Mouse (Mus musculus): ENCODE measurements around the gene Fut11. TPM values are rescaled to one million over a fixed set of nuclear protein-coding genes. Genes with fewer than 3 reads are reported as not detected.

Gene Fut11
- polyA plus RNA-seq (2015; fragmentation: Nextera tagmentation; extraction: Ambion mirVana) = 21.6 and 22.4 TPM in 2 replicates

DNA sequence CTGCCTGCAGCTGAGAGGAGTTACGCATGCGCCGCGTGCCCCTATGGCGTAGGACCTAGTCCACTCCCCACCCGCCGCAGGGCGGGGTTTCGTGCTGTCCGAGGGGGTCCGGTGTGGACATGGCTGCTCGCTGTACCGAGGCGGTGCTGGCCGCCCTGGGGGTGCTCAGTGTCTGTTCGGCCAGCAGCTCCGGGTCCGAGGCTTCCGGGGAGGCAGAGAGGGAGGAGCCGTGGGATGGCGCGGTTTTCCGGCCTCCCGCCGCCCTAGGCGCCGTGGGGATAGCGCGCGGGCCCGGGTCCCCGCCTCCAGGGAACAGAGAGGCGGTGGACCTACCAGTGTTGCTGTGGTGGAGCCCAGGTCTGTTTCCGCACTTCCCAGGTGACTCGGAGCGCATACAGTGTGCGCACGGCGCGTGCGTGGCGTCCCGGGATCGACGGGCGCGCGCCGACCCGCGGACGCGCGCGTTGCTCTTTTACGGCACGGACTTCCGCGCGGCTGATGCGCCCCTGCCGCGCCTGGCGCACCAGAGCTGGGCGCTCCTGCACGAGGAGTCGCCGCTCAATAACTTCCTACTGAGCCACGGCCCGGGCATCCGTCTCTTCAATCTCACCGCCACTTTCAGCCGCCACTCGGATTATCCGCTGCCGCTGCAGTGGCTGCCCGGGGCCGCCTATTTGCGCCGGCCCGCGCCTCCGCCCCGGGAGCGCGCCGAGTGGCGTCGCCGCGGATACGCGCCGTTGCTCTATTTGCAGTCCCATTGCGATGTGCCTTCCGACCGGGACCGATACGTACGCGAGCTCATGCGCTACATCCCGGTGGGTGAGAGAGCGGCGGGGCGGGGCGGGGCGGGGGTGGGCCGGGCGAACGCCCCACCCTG is at the start of gene Fut11:
TSS of gene Fut11 (plus strand) at position 85 of the 877 bp plus-strand sequence.
- H3K27me3 ChIP-seq (ENCODE audit: insufficient read depth, low read length) = no peaks in the 10 kb centered on the region
- DNase-seq (ENCODE audit: low spot score) (peak; percentile 95), ATAC-seq (replicated peaks; ENCODE audit: low FRiP score, low read depth) (peak; percentile 92)
- H3K4me3 ChIP-seq (replicated peaks; ENCODE audit: low read depth, low read length) = peak within 1 kb of the TSS; percentile 92
- under 1% methylated on average over 97 of the region's 111 CpGs for WGBS
- H3K36me3 ChIP-seq (ENCODE audit: insufficient read depth, low read length) = peaks cover 39% of the 10 kb centered on the region
- H3K9ac ChIP-seq (ENCODE audit: low read depth, low read length) = peak within 1 kb of the TSS; percentile 92
- H3K9me3 ChIP-seq (replicated peaks; ENCODE audit: low read length) = no peaks in the 10 kb centered on the region
- peak within 1 kb of the TSS; percentile 99 for H3K27ac ChIP-seq
- H3K4me1 ChIP-seq (replicated peaks; ENCODE audit: insufficient read depth, low read length) = peaks cover 24% of the 10 kb centered on the region; the same call in 1 of the 2 replicates
- peak within 1 kb of the TSS; percentile 85 for H3K4me2 ChIP-seq (ENCODE audit: low read length)
- no peak for TF ChIP-seq CTCF (IDR thresholded peaks at IDR 0.05; ENCODE audit: low read depth)

DNA sequence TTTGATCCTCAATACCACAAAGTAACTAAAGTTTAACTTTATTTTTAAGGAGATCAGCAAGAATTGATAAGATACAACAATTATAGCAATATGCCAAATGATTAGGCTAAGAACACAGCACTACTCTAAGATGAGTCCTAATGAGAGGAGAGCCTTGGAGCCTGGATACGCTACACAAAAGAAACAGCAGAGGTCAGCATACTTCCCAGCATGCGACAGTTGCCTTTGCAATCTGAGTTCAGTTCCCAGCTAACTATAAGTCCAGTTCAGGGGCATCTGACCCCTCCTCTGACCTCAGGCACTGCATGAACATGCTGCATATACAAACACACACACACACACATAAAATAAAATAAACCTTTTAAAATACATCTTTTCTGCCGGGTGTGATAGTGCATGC is 49.2 kb upstream of the Fut11 start:
- WGBS = 39% methylated on average over 3 of the region's 3 CpGs
- Histone ChIP-seq H3K9me3 (replicated peaks; ENCODE audit: low read length) (no peaks in the 10 kb centered on the region), H3K27me3 (ENCODE audit: insufficient read depth, low read length) (no peaks in the 10 kb centered on the region), H3K27ac (no peak overlapping the region), H3K4me3 (replicated peaks; ENCODE audit: low read depth, low read length) (no peak overlapping the region), H3K4me1 (replicated peaks; ENCODE audit: insufficient read depth, low read length) (no peaks in the 10 kb centered on the region), H3K9ac (ENCODE audit: low read depth, low read length) (no peak overlapping the region), H3K36me3 (ENCODE audit: insufficient read depth, low read length) (no peaks in the 10 kb centered on the region), H3K4me2 (ENCODE audit: low read length) (no peak overlapping the region)
- TF ChIP-seq CTCF (IDR thresholded peaks at IDR 0.05; ENCODE audit: low read depth) = peak; percentile 46
- DNase-seq (ENCODE audit: low spot score) (peak; percentile 42), ATAC-seq (replicated peaks; ENCODE audit: low FRiP score, low read depth) (no peak)

DNA sequence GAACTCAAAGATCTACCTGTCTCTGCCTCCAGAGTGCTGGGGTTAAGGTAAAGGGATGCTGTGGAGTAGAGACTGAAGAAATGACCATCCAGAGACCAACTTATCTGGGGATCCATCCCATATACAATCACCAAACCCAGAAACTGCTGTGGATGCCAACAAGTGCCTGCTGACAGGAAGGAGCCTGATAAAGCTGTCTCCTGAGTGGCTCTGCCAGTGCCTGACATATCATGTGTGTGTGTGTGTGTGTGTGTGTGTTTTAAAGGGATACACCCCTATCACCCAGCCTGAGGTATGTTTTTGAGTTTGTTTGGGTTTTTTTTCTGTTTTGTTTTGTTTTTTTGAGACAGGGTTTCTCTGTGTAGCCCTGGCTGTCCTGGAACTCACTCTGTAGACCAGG is 48.4 kb upstream of the Fut11 start:
- TF ChIP-seq CTCF (IDR thresholded peaks at IDR 0.05; ENCODE audit: low read depth) = no peak
- Histone ChIP-seq H3K4me1 (replicated peaks; ENCODE audit: insufficient read depth, low read length) (no peaks in the 10 kb centered on the region), H3K9ac (ENCODE audit: low read depth, low read length) (no peak overlapping the region), H3K4me3 (replicated peaks; ENCODE audit: low read depth, low read length) (no peak overlapping the region), H3K27me3 (ENCODE audit: insufficient read depth, low read length) (no peaks in the 10 kb centered on the region), H3K36me3 (ENCODE audit: insufficient read depth, low read length) (no peaks in the 10 kb centered on the region), H3K27ac (no peak overlapping the region), H3K9me3 (replicated peaks; ENCODE audit: low read length) (no peaks in the 10 kb centered on the region), H3K4me2 (ENCODE audit: low read length) (no peak overlapping the region)
- ATAC-seq (replicated peaks; ENCODE audit: low FRiP score, low read depth) = no peak
- no peak for DNase-seq (ENCODE audit: low spot score)

DNA sequence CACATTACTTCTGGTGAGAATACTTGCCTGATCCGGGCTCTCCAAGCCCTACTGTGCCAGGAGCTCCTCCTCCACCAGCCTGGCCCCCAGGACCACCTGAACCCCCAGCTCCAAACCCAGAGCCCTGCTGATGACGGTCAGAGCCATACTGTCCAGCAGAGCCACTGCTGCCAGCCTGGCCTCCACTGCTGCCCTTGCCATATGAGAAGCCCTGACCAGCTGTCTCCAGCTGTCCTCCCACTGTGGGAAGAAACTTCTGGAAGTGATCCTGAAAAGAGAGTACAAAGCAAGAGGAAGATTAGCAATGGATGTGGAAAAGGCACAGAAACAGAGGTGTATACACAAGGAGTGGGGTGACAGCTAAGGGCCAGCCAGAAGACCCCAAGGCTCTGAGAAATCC is 43.8 kb upstream of the Fut11 start:
- H3K27ac ChIP-seq = no peak overlapping the region
- 77% methylated on average over 2 of the region's 2 CpGs for WGBS
- no peak for DNase-seq (ENCODE audit: low spot score)

DNA sequence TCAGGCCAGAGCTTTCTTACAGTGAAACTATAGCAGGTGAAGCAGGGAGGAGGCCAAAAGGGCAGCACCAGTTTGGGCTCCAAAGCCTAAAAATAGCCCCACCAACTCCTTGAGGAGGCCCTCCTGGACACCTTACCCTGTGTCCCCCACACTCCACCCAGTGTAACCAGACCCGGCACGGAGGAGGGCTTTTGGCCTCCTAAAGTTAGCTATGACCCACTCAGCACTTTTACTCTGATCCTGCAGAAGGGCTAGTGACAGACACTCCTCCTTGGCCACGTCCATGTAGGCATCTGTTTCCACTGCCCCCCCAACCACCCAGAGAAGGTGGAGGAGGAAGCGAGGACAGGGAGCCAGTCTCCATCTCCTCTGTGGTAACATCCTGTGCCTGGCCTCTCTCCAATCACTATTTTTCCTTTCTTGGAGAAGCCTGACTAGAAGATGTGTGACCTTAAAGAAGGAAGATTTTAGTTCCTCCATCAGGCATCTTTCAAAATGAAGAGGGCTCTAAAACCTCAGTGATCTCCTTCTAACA is 43.0 kb upstream of the Fut11 start:
- DNase-seq (ENCODE audit: low spot score) (no peak), ATAC-seq (replicated peaks; ENCODE audit: low FRiP score, low read depth) (no peak)
- Histone ChIP-seq H3K4me1 (replicated peaks; ENCODE audit: insufficient read depth, low read length) (no peaks in the 10 kb centered on the region; the same call in 1 of the 2 replicates), H3K27me3 (ENCODE audit: insufficient read depth, low read length) (no peaks in the 10 kb centered on the region), H3K9me3 (replicated peaks; ENCODE audit: low read length) (no peaks in the 10 kb centered on the region), H3K27ac (no peak overlapping the region), H3K4me3 (replicated peaks; ENCODE audit: low read depth, low read length) (no peak overlapping the region), H3K4me2 (ENCODE audit: low read length) (no peak overlapping the region), H3K9ac (ENCODE audit: low read depth, low read length) (no peak overlapping the region), H3K36me3 (ENCODE audit: insufficient read depth, low read length) (no peaks in the 10 kb centered on the region)
- 44% methylated on average over 4 of the region's 4 CpGs for WGBS
- TF ChIP-seq CTCF (IDR thresholded peaks at IDR 0.05; ENCODE audit: low read depth) = no peak

More for the DNA sequence above, 43.8 kb upstream of the Fut11 start:
- H3K36me3 ChIP-seq (ENCODE audit: insufficient read depth, low read length) = no peaks in the 10 kb centered on the region
- H3K4me3 ChIP-seq (replicated peaks; ENCODE audit: low read depth, low read length) = no peak overlapping the region
- H3K9ac ChIP-seq (ENCODE audit: low read depth, low read length) = no peak overlapping the region
- no peaks in the 10 kb centered on the region for H3K9me3 ChIP-seq (replicated peaks; ENCODE audit: low read length)
- no peaks in the 10 kb centered on the region; the same call in 1 of the 2 replicates for H3K4me1 ChIP-seq (replicated peaks; ENCODE audit: insufficient read depth, low read length)
- no peak overlapping the region for H3K4me2 ChIP-seq (ENCODE audit: low read length)
- ATAC-seq (replicated peaks; ENCODE audit: low FRiP score, low read depth) = no peak
- no peak for TF ChIP-seq CTCF (IDR thresholded peaks at IDR 0.05; ENCODE audit: low read depth)
- H3K27me3 ChIP-seq (ENCODE audit: insufficient read depth, low read length) = no peaks in the 10 kb centered on the region

DNA sequence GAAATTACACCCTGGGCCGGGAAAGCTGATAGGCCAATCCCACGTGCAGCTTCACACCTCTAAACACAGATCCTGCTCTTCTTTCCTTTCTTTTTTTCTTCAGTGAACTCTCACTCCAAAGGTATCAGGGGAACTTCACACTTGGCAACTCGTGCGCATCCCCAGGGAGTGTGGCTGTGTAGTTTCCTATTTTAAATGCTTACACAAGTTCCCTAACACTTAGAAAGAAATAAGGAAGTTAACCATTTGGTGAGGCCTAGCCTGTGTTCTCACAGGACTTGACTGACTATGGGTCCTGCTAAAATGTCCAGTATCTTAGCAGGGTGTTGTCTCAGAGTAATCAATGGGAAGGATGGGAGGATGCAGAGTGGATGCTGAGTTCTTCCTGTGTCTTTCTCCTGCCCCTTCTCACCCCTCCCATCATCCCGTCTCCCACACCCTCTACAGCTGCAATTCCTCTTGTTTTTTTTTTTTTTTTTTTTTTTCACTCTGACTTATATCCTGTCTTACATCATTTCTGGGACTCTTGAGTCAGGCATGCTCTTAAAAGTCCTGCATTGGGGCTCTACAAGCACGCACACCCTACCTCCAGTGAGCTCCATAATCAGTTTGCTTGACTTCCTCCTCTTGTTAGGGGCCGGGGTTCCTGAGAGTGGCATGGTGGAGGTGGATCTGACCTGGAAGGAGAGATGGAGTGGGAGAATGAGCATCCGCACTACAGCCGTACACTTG is 39.9 kb upstream of the Fut11 start:
- no peaks in the 10 kb centered on the region; the same call in 1 of the 2 replicates for H3K4me1 ChIP-seq (replicated peaks; ENCODE audit: insufficient read depth, low read length)
- TF ChIP-seq CTCF (IDR thresholded peaks at IDR 0.05; ENCODE audit: low read depth) = no peak
- no peak overlapping the region for H3K27ac ChIP-seq
- H3K4me2 ChIP-seq (ENCODE audit: low read length) = no peak overlapping the region
- DNase-seq (ENCODE audit: low spot score) (no peak), ATAC-seq (replicated peaks; ENCODE audit: low FRiP score, low read depth) (no peak)
- no peaks in the 10 kb centered on the region for H3K9me3 ChIP-seq (replicated peaks; ENCODE audit: low read length)
- WGBS = 52% methylated on average over 9 of the region's 9 CpGs
- no peaks in the 10 kb centered on the region for H3K27me3 ChIP-seq (ENCODE audit: insufficient read depth, low read length)
- no peak overlapping the region for H3K9ac ChIP-seq (ENCODE audit: low read depth, low read length)
- H3K4me3 ChIP-seq (replicated peaks; ENCODE audit: low read depth, low read length) = no peak overlapping the region
- H3K36me3 ChIP-seq (ENCODE audit: insufficient read depth, low read length) = no peaks in the 10 kb centered on the region
